Mouse (Mus musculus): Measurements from ENCODE around the gene Rpf2. TPM values are rescaled to one million over a fixed set of nuclear protein-coding genes. Genes with fewer than 3 reads are reported as not detected.
A peak's percentile ranks its signal among the peaks of the same experiment; 100 is the strongest.

Rpf2 gene
- total RNA-seq, 4 experiments from 2014 or later, result 14.0 to 19.3 (median 18.6) TPM

DNA sequence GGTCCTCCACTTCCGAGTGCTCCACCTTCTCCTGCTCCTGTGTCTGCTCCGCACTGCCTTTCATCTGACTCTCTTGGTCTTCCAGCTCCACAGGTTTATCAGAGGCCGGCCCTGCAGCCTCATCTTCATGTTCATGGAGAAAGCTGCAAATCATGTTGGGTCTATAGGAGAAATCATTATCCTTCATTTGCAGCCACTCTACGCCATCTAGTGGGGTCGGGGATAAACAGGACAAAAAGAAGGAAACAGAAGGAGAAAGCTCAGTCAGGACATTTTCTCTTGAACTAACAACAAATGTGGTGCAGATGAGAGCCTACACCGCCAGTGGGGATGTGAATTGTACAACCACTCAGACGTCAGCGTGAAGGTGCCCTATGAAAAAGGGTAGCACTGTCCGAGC lies 2.8 kb upstream of the Rpf2 start:
- no peak for DNase-seq (ENCODE audit: low spot score in 2 of 2)

GRCm38 (mm10) chr10:40247166-40247716 lies 405 bp upstream of the Rpf2 start:
- no peak for DNase-seq (ENCODE audit: low spot score in 2 of 2)

- DNase-seq (ENCODE audit: low spot score in 2 of 2), result no peak
Measured at GRCm38 (mm10) chr10:40237826-40238225, 9.0 kb downstream of the Rpf2 start.

GRCm38 (mm10) chr10:40233241-40233640 lies 13.6 kb downstream of the Rpf2 start:
- no peak for DNase-seq (ENCODE audit: low spot score in 2 of 2)

GRCm38 (mm10) chr10:40232442-40232841 lies 14.4 kb downstream of the Rpf2 start:
- no peak for DNase-seq (ENCODE audit: low spot score in 2 of 2)

DNA sequence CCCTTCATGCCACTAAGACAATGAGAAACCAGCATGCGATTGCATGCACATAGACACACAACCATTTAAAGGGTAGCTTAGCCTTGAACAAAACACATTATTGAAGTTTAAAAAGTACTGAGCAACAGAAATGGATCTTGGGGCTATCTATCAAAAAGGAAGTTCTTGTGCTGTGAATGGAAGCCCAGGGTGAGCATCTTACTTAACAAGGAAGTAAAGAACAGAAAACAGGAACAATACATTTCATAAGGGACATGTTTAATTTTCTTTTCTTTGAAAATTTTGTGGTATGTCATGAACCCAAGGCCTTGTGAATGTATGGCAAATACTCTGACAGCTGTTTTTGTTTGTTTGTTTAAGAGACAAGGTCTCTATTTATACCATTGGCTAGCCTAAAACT lies 17.1 kb downstream of the Rpf2 start:
- no peak for DNase-seq (ENCODE audit: low spot score in 2 of 2)

GRCm38 (mm10) chr10:40227660-40228303 lies 19.1 kb downstream of the Rpf2 start:
- DNase-seq (ENCODE audit: low spot score in 2 of 2), result no peak

DNA sequence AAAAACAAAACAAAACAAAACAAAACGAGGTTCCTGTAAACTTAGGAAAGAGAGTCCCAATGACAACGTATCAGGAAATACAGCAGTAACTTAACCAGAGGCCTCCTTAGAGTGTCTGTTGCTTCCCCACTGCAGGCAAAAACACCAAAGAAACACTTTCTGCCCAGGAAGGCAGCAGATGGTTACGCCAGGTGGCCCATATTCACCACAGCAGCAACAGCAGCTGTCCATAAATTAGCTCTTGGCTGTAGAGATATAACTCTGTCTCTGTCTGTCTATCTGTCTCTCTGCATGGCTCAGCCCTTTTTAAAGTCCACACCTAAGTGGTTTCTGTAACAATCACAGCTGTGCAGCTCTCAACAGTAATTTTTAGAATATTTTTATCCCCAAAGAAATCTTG lies 28.0 kb downstream of the Rpf2 start:
- DNase-seq (ENCODE audit: low spot score in 2 of 2), result no peak

DNA sequence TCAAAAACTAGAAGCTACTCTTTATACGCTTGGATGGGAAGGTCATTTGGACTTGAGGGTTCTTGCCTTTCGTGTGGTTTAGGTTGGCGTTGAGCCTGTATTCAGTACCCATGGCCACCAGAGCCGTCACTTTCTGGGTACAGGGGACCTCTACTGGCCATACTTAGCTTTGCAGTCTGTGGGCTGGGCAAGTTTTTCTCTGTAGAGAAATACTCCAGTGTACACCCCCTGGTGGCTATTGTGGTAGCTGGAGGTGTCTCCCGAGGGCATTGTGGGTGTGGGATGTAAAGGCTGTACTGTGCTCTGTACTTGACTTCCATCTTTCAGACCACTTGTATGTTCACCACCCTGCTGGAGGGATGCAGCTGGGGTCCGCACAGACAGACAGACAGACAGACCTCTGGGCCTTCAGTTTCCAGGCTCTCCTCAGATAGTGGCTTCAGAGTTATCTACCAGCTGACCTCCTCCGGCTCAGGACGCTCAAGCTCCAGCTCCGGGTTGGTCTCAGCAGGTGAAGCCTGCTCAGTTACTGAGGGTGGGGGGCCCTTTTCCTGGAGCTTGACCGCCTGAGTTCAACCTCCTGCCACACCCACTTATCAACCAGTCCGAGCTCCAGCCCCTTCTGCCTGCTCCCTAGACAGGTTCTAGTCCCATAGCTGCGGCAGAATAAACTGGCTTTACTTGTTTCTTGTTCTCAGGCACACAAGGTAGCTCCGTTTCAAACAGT lies 34.2 kb downstream of the Rpf2 start:
- peak; percentile 86 to 88 for DNase-seq (ENCODE audit: low spot score in 2 of 2)

- DNase-seq (ENCODE audit: low spot score in 2 of 2), result no peak
Measured at GRCm38 (mm10) chr10:40195001-40195400, 51.8 kb downstream of the Rpf2 start.

DNA sequence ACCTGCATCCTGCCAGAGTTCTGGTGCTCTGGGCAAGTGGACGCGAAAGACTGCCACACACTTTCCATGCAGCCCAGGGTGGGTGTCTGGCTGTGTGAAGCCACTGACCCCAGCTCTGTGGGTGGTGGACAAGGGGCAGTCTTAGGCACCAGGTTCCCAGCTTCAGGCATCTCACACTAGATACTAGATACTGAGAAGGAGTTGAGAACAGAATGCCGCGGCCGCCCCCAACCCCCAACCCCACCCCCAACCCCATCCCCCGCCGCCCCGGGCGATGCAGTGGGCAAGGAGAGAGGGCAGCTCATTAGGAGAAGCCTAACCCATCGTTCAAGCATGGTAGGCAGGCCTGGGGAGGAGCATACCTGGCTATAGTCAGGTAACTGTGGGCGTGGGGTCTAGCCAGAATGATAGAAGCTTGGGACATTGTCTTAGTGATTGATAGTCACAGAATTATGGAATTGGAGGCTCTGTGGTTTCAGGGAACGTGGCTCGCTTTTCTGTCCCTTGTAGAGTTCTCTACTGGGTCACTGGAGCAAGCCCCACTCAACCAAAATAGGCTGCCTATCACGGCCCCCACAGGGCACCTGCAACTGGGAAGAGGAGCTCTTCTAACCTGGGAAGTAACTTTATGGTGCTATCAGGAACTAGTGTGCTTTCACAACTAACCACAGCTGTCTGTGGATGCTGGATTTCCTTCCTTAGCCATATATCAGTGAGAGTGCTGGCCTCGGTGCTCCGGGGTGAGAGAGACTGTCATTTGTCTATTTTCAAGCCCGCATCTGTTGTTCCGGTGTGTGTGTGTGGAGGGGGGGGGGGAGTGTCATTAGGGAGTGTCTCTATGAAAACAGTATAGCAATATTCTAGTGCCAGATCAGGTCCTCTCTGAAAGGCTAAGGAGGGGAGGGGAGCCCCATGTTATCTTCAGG lies 54.6 kb downstream of the Rpf2 start:
- no peak for DNase-seq (ENCODE audit: low spot score in 2 of 2)

DNA sequence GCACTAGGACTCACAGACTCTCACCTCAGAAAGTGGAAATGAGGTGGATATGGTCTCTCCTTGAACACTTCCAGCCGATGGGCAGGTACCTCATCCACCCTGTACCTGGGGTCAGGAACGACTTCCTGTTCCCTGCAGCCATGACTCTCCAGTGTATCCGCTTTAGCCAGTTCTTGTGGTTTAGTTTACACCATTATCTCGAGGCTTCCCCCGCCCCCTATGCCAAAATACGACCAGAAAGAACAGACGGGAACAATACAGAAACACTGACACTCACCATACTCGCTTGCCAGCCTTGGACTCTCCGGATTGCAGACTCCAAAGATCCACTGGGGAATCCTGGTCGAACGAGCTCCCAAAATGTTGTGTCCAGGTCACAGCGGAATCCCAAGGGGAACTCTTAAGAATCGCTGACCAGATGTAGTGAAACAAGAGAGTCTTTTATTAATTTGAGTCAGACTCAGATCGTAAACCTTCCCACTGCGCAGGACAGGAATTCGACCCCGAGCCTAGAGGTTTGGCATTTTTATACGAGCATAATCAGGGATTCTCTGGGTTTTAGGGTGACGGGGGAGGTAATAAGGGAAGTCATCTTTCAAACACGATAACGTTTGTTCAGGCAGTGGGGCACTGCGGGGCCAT lies 55.4 kb downstream of the Rpf2 start:
- DNase-seq (ENCODE audit: low spot score in 2 of 2), result no peak

- no peak for DNase-seq (ENCODE audit: low spot score in 2 of 2)
Measured at GRCm38 (mm10) chr10:40190871-40191270, 56.0 kb downstream of the Rpf2 start.

DNA sequence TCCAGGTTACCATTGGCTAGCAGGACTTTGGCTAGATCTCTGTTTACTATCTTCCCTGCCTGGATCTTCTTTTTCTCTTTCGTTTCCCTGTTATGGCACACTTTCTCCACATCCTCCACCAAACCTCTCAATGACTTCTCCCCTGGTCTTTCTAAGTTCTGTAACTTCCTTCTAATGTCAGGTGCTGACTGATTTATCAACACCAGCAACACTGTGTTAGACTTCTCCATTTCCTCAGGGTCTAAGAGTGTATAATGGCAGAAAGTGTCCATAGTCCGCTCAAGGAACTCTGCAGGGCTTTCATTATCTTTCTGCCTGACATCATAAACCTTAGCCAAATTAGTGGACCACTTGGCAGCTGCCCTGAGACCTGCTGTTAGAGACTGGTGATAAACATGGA lies 57.1 kb downstream of the Rpf2 start:
- DNase-seq (ENCODE audit: low spot score in 2 of 2), result no peak

DNA sequence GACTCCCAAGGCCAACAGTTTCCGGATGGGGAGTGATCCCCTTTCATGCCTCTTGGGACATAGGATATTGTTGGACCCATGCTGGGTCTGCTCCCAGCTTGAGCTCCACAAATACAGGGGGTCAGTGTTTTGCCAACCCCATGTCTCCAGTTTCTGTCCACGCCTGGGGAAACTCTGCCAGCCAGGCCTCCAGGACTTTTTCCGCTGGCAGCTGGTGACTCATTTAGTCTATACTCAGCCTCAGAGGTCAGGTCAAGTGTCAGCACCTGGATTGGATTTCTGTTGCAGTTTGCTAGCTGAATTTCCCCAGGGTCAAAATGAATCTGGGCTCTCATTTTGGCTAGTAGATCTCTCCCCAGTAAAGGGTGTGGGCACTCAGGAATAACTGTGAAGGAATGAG lies 58.0 kb downstream of the Rpf2 start:
- peak; percentile 62 to 86 for DNase-seq (ENCODE audit: low spot score in 2 of 2)

- no peak for DNase-seq (ENCODE audit: low spot score in 2 of 2)
Measured at GRCm38 (mm10) chr10:40185956-40186355, 60.9 kb downstream of the Rpf2 start.

GRCm38 (mm10) chr10:40180011-40180410 lies 66.8 kb downstream of the Rpf2 start:
- DNase-seq (ENCODE audit: low spot score in 2 of 2), result no peak

DNA sequence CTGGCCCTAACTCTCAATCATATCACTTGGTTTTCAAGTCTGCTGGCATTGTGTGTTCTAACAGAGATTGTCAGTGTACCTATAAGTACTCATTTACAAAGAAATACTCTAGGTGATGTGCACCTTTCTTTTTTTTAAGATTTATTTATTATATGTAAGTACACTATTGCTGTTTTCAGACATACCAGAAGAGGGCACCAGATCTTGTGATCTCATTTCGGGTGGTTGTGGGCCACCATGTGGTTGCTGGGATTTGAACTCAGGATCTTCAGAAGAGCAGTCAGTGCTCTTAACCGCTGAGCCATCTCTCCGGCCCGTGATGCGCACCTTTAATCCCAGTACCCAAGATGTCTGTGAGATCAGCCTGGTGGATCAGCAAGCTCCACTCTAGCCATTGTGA lies 67.7 kb downstream of the Rpf2 start:
- DNase-seq (ENCODE audit: low spot score in 2 of 2), result no peak

DNA sequence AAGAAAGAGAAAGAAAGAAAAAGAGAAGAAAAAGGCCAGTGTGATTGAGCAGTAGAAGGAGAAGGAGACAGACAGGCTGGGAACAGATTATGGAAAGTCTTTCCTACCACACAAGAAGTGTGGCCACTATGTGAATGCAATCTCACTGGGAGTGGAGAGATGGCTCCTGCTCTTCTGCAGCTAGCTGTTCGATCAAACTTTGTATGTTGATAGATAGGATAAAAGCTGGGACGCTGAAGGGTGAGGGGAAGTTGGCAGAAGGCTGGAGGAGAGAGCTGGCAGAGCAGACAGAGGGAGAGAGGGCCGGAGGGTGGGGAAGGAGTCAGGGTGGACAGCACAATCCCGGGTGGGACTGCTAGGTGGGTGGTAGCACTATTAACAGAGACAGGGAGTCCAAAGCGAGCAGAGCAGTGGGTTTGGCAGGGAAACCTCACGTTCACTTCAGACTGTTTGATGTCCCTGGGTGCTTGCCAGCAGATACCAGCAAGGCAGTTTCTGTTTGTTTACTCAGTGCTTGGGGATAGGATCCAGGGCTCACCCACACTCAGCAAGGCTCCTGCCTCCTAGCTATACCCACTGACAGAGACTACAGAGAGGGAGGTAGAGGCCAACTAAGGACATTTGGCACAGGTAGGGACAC lies 69.4 kb downstream of the Rpf2 start:
- no peak for DNase-seq (ENCODE audit: low spot score in 2 of 2)

Measured in gastrocnemius, adult 8-10 months (tissue).